Mouse (Mus musculus): ENCODE results near the gene Lbhd1. TPM values are rescaled to one million over a fixed set of nuclear protein-coding genes. Genes with fewer than 3 reads are reported as not detected.

Gene Lbhd1
- polyA plus RNA-seq, 1 experiment from 2014 or later: 40.0 TPM

Other genes with a start within 250 kb of the Lbhd1 start
- gene Chrm1, start 219.9 kb upstream of the Lbhd1 start, polyA plus RNA-seq (2017; shearing (Covaris generic)): not detected
- 497 TPM for gene Slc3a2, start 160.4 kb upstream of the Lbhd1 start, polyA plus RNA-seq (2017; shearing (Covaris generic))
- 105 TPM for gene Wdr74, start 147.9 kb upstream of the Lbhd1 start, polyA plus RNA-seq (2017; shearing (Covaris generic))
- gene 1700092M07Rik, start 143.0 kb upstream of the Lbhd1 start, polyA plus RNA-seq (2017; shearing (Covaris generic)): 1.5 TPM
- gene Stx5a, start 142.3 kb upstream of the Lbhd1 start, polyA plus RNA-seq (2017; shearing (Covaris generic)): 223 TPM
- gene Nxf1, start 126.7 kb upstream of the Lbhd1 start, polyA plus RNA-seq (2017; shearing (Covaris generic)): 365 TPM
- gene Tmem223, start 112.7 kb upstream of the Lbhd1 start, polyA plus RNA-seq (2017; shearing (Covaris generic)): 38.6 TPM
- 172 TPM for gene Tmem179b, start 109.3 kb upstream of the Lbhd1 start, polyA plus RNA-seq (2017; shearing (Covaris generic))
- 8.1 TPM for gene Taf6l, start 97.3 kb upstream of the Lbhd1 start, polyA plus RNA-seq (2017; shearing (Covaris generic))
- 68.3 TPM for gene Polr2g, start 85.2 kb upstream of the Lbhd1 start, polyA plus RNA-seq (2017; shearing (Covaris generic))
- 0.18 TPM for gene Zbtb3, start 81.2 kb upstream of the Lbhd1 start, polyA plus RNA-seq (2017; shearing (Covaris generic))
- gene Ttc9c, start 64.4 kb upstream of the Lbhd1 start, polyA plus RNA-seq (2017; shearing (Covaris generic)): 31.0 TPM
- 7.6 TPM for gene Hnrnpul2, start 63.7 kb upstream of the Lbhd1 start, polyA plus RNA-seq (2017; shearing (Covaris generic))
- not detected for gene AC129217.1, start 54.0 kb upstream of the Lbhd1 start, polyA plus RNA-seq (2017; shearing (Covaris generic))
- gene Bscl2, start 46.3 kb upstream of the Lbhd1 start, polyA plus RNA-seq (2017; shearing (Covaris generic)): 85.2 TPM
- gene Gng3, start 44.5 kb upstream of the Lbhd1 start, polyA plus RNA-seq (2017; shearing (Covaris generic)): 0.49 TPM
- not detected for gene Lrrn4cl, start 33.0 kb upstream of the Lbhd1 start, polyA plus RNA-seq (2017; shearing (Covaris generic))
- 133 TPM for gene Ubxn1, start 12.2 kb upstream of the Lbhd1 start, polyA plus RNA-seq (2017; shearing (Covaris generic))
- 30.0 TPM for gene Uqcc3, start 2.8 kb upstream of the Lbhd1 start, polyA plus RNA-seq (2017; shearing (Covaris generic))
- not detected for gene Gm49403, start 198 bp downstream of the Lbhd1 start, polyA plus RNA-seq (2017; shearing (Covaris generic))
- gene 1810009A15Rik, start 5.1 kb downstream of the Lbhd1 start, polyA plus RNA-seq (2017; shearing (Covaris generic)): 32.1 TPM
- not detected for gene Gm49416, start 5.2 kb downstream of the Lbhd1 start, polyA plus RNA-seq (2017; shearing (Covaris generic))
- gene Ints5, start 9.3 kb downstream of the Lbhd1 start, polyA plus RNA-seq (2017; shearing (Covaris generic)): 34.6 TPM
- gene Ganab, start 14.3 kb downstream of the Lbhd1 start, polyA plus RNA-seq (2017; shearing (Covaris generic)): 91.0 TPM
- 57.0 TPM for gene B3gat3, start 36.6 kb downstream of the Lbhd1 start, polyA plus RNA-seq (2017; shearing (Covaris generic))
- 4.5 TPM for gene Rom1, start 45.6 kb downstream of the Lbhd1 start, polyA plus RNA-seq (2017; shearing (Covaris generic))
- 74.5 TPM for gene Eml3, start 45.8 kb downstream of the Lbhd1 start, polyA plus RNA-seq (2017; shearing (Covaris generic))
- gene Mta2, start 58.1 kb downstream of the Lbhd1 start, polyA plus RNA-seq (2017; shearing (Covaris generic)): 211 TPM
- gene Tut1, start 70.1 kb downstream of the Lbhd1 start, polyA plus RNA-seq (2017; shearing (Covaris generic)): 55.0 TPM
- gene Eef1g, start 83.3 kb downstream of the Lbhd1 start, polyA plus RNA-seq (2017; shearing (Covaris generic)): 259 TPM
- gene Ahnak, start 105.6 kb downstream of the Lbhd1 start, polyA plus RNA-seq (2017; shearing (Covaris generic)): 193 TPM
- not detected for gene Scgb1a1, start 204.2 kb downstream of the Lbhd1 start, polyA plus RNA-seq (2017; shearing (Covaris generic))

Measured in effector memory CD4-positive, alpha-beta T cell, adult 7 months (primary cell).